Mouse (Mus musculus) heart, postnatal 10 days (tissue): ENCODE results near the gene Fktn. TPM values are rescaled to one million over a fixed set of nuclear protein-coding genes. Genes with fewer than 3 reads are reported as not detected.
A peak's percentile ranks its signal among the peaks of the same experiment; 100 is the strongest.

Experiments used
- DNase-seq, 2 experiments: peaks; one replicate each; pipeline ENCODE4 v3.0.0; 2021
- intact Hi-C: fragments of 180-260 bp; cut with DNase I; formaldehyde crosslinking; loops from one replicate; pipeline ENCODE4 v1.15.1; 2025
- total RNA-seq, 2 experiments: library from RNA; stranded (reverse); gene quantifications; 2 replicates each; pipeline ENCODE4 v1.2.3; 2021

Fktn gene
- total RNA-seq, 2 experiments from 2014 or later, result 13.1 to 15.0 TPM

DNA sequence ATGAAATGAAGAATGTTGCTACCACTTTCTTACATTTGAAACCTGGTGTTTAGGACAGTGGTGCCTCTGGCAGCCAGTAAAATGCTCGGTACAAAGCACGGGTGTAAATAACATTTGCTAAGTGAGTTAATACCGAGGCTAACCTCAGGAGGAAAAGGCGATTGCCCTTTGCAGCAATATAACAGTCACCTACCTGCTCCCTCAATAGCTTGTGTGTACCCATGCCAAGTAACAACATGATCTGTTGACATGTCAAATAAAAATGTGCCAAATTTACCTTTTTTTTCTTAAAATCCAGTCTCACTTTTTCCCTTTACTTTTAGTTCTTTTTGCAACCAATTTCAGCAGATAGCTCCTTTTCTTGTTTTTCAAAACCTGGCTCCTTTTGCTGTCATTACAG lies 111.0 kb downstream of the Fktn start:
- no peak for DNase-seq
- intact Hi-C loops, result loop anchor here (10.0 kb wide), 1 partner anchor 190 kb away; the partner anchor contains the start of gene Fsd1l

DNA sequence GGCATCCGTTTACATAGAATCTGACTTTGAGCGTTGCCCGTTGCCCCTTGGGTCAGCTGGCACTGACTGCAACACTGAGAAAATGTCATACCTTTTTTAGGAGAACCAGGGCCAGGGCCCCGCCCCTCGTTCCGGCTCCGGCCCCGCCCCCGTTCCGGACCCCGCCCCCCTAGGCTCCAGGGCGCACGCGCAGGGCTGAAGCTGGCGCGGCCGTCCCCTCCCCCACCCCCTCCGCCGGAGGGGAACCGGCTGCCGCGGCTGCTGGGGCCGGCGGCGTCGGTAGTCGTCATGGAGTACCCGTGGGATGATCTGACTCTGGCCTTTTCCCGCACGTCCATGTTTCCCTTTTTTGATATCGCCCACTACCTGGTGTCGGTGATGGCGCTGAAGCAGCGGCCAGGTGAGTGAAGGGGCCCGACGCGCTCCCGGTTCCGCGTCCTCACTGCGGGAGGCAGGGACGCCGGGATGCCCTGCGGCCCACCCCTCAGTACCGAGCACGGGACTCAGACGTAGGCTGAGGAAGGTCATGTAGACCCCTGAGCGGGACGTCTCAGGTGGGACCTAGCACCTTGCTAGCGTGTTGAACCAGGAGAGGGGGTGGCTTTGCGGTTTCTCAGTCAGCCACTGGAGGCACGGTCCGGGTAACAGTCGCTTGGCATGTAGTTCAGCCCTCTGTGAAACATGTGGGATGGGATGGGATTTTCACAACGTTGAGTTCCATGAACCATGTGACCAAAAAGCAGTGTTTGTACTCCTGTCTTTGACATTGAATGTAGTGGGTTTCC lies 112.2 kb downstream of the Fktn start, which contains the start of gene Tmem38b:
Gene Tmem38b (plus strand): TSS at position 225 of the 785 bp plus-strand sequence.
- DNase-seq, result peak; percentile 76 to 80
- intact Hi-C loops, result loop anchor here (10.0 kb wide), 1 partner anchor 191 kb away; the partner anchor contains the start of gene Fsd1l

DNA sequence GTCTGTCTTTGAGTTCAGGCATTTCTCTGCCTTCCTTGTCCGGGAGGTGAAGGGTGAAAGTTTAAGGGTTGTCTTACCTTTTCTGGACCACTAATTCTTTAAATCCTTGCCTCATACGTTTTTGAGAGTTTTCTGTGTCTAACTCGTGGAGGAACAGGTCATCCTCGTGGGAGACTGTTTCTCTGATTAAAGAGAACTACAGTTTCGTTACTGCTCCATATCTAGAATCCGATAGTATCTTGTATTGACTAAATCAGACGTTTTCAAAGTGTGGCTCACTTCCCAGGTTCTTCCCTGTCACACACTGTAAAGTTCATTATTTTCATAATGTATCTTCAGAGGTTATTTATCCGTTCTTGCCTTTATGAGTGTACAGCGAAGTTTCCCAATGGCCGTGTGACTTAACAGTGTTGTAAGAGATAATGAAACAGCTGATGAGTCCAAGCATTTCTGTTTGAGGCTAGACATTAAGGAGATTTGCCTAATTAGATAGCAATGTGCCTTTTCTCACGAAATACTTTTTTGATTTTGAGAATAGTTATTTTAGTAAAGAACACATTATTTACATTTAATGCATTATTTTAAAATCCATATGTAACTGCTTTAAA lies 112.9 kb downstream of the Fktn start:
- DNase-seq, result peak in 1 of 2 experiments; percentile 10
- intact Hi-C loops, result loop anchor here (10.0 kb wide), 1 partner anchor 192 kb away; the partner anchor contains the start of gene Fsd1l

Other genes with a start within 250 kb of the Fktn start
- 10 to 100 TPM; 44.3 to 59.0 TPM for gene Fsd1l, start 82.5 kb upstream of the Fktn start, total RNA-seq
- gene Tal2, start 65.7 kb downstream of the Fktn start, total RNA-seq, result under 1 TPM in 1 of 2 experiments, not detected in 1; 0.22 TPM
- gene Tmem38b, start 112.0 kb downstream of the Fktn start, total RNA-seq, result 10 to 100 TPM; 15.1 to 16.1 TPM